In the genomic region with DNA sequence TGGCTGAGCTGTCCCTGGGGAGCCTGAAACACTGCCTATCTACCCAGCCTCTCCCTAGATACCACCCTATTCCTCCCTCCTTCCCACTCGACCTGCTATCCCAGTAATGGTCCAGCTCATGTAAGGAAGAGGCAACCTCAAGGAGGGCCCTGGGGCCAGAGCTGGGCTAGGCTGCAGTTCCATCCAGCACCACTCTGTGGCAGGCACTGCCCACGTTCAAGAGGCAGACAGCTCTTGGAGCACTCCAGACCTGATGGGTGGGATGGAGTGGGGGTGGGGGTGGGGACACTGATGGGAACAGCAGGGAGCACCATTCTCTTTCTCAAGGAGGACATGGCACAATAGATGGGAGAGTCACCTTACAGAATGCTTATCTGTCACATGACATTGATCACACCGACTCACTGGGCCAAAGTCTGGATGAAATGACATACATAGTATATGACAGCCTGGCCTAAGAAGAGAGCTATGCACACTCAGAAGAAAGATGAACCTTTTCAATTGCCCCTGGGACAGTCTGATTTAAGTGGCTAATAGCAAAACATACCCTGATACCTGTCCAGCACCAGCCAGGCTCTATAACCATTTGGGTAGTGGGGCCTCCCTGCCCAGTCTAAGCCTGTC, we compare ENCODE assay signal across 8 mouse cellular contexts. TPM values are rescaled to one million over a fixed set of nuclear protein-coding genes. Genes with fewer than 3 reads are reported as not detected.
DNase-seq lines count a peak whose midpoint lies in the region; ATAC-seq and TF ChIP-seq lines count a peak whose summit lies in the region.

No protein-coding gene starts in this region.

- H3K9me3 ChIP-seq in heart, embryonic 13.5 days = no peaks in the 10 kb centered on the region

- peaks cover 88% of the 10 kb centered on the region for H3K4me1 ChIP-seq in heart, embryonic 13.5 days

- H3K79me3 ChIP-seq in C2C12 (ENCODE audit: low read depth) = no peaks in the 10 kb centered on the region

- no peaks in the 10 kb centered on the region for H3K79me2 ChIP-seq in C2C12 (ENCODE audit: control insufficient read depth, insufficient read depth)

- H3K4me3 ChIP-seq in C2C12 (ENCODE audit: insufficient read depth, poor library complexity, severe bottlenecking) = no peak overlapping the region
- H3K4me3 ChIP-seq in heart, embryonic 13.5 days = no peak overlapping the region

- H3ac ChIP-seq in C2C12 (ENCODE audit: control insufficient read depth, insufficient read length, low read depth) = no peak overlapping the region

- peak; percentile 70 for ATAC-seq in heart, embryonic 13.5 days (ENCODE audit: extremely low read depth, insufficient number of reproducible peaks, low FRiP score, low TSS enrichment)

- H3K27ac ChIP-seq in heart, embryonic 13.5 days (replicated peaks) = peak overlapping the region; percentile 96

- no peaks in the 10 kb centered on the region for H3K36me3 ChIP-seq in C2C12 (ENCODE audit: control insufficient read depth, insufficient read depth)
- H3K36me3 ChIP-seq in heart, embryonic 13.5 days = peaks cover 59% of the 10 kb centered on the region

- no peaks in the 10 kb centered on the region for H3K27me3 ChIP-seq in C2C12 (ENCODE audit: control insufficient read depth, insufficient read depth, insufficient read length)
- H3K27me3 ChIP-seq in heart, embryonic 13.5 days (replicated peaks) = no peaks in the 10 kb centered on the region

- TF ChIP-seq CTCF in C2C12 (IDR thresholded peaks at IDR 0.05; ENCODE audit: control insufficient read depth, insufficient read depth, insufficient read length) = peak; percentile 95

- 9% methylated on average over 3 of the region's 3 CpGs for WGBS in heart, embryonic 13.5 days

- no peak overlapping the region for H3K4me2 ChIP-seq in heart, embryonic 13.5 days

- peak overlapping the region; percentile 71 for H3K9ac ChIP-seq in heart, embryonic 13.5 days

- DNase-seq in cerebellum, adult 11 months = peak; percentile 50
- no peak for DNase-seq in cerebellum, adult 9-10 months
- DNase-seq in cerebellum, postnatal 14 days = peak; percentile 80 to 84
- peak; percentile 66 for DNase-seq in kidney, postnatal 14 days
- DNase-seq in mesoderm, embryonic 11.5 days (ENCODE audit: low read depth, low spot score) = peak; percentile 61
- DNase-seq in thymus, postnatal 14 days = peak; percentile 68

TF ChIP-seq in C2C12, 6 proteins besides CTCF, POLR2A, EP300 and RAD21:
- TF ChIP-seq MYOG (IDR thresholded peaks at IDR 0.05; ENCODE audit: control insufficient read depth, extremely low read depth, insufficient read length) = no peak
- TF ChIP-seq MYOD1 (IDR thresholded peaks at IDR 0.05; ENCODE audit: control insufficient read depth, insufficient read length, low read depth) = no peak
- no peak for TF ChIP-seq FOSL1 (IDR thresholded peaks at IDR 0.05; ENCODE audit: insufficient read depth, low read length, poor library complexity, severe bottlenecking)
- TF ChIP-seq MAX (IDR thresholded peaks at IDR 0.05) = no peak

RNA-seq across cellular contexts. Expression of gene Kcnh2, which starts 15.4 kb away (rescaled TPM):
- polyA plus RNA-seq in C2C12 (2012; fragmentation: generic; extraction: Trizol) = 3.1 TPM
- polyA plus RNA-seq in heart, embryonic 13.5 days (2015; fragmentation: Nextera tagmentation; extraction: Ambion mirVana) = 24.4 and 26.2 TPM in 2 replicates

RNA-seq across cellular contexts. Expression of gene Nos3, which starts 28.6 kb away (rescaled TPM):
- polyA plus RNA-seq in C2C12 (2012; fragmentation: generic; extraction: Trizol) = 0.13 TPM
- polyA plus RNA-seq in heart, embryonic 13.5 days (2015; fragmentation: Nextera tagmentation; extraction: Ambion mirVana) = 34.0 and 35.0 TPM in 2 replicates

RNA-seq across cellular contexts. Expression of gene Atg9b, which starts 55.9 kb away (rescaled TPM):
- polyA plus RNA-seq in C2C12 (2012; fragmentation: generic; extraction: Trizol) = 0.48 TPM
- 0.87 and 1.4 TPM in 2 replicates for polyA plus RNA-seq in heart, embryonic 13.5 days (2015; fragmentation: Nextera tagmentation; extraction: Ambion mirVana)

RNA-seq across cellular contexts. Expression of gene Abcb8, which starts 57.5 kb away (rescaled TPM):
- polyA plus RNA-seq in C2C12 (2012; fragmentation: generic; extraction: Trizol) = 25.1 TPM
- polyA plus RNA-seq in heart, embryonic 13.5 days (2015; fragmentation: Nextera tagmentation; extraction: Ambion mirVana) = 62.0 and 63.4 TPM in 2 replicates

Comparison
In these comparisons a context has a peak if more than half of its experiments do, and no peak if none do; other contexts are left out.
1. RNA of gene Nos3, which starts 28.6 kb away (polyA plus RNA-seq): 34.0 to 35.0 TPM in heart, embryonic 13.5 days; 0.13 TPM in C2C12 (single experiment); every median in the first group is over 10 times any median in the second.